Mouse (Mus musculus) cerebellum, adult (tissue): Measurements from ENCODE around the gene Ablim2.

ENCODE experiments used
- ATAC-seq: cut with Nextera tagmentation; 2 replicates; pipeline ENCODE4 v1.9.2; 2017; ENCODE audit warnings: mild to moderate bottlenecking, moderate library complexity, mixed read lengths; ENCODE audit not compliant: insufficient number of reproducible peaks, low FRiP score, low TSS enrichment

Ablim2 gene

DNA sequence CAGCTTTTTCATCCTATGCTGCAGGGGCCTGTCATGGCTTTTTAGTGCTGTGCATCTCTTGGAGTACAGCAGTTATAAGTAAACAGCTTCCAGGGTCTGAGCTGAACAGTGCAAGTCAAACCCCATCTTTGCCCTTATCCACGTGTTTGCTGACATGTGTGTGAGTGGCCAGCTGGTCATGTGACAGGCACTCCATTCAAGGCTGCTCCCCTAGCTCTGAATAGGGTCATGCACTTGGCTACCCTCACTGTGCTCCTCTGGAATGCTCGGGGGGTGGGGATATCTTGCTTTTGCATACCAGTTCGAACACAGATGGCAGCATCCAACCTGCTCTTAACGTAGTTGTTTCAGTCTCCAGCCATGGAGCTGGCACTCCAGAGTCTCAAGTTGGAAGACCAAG, 115.7 kb downstream of the Ablim2 start:
- no peak for ATAC-seq

DNA sequence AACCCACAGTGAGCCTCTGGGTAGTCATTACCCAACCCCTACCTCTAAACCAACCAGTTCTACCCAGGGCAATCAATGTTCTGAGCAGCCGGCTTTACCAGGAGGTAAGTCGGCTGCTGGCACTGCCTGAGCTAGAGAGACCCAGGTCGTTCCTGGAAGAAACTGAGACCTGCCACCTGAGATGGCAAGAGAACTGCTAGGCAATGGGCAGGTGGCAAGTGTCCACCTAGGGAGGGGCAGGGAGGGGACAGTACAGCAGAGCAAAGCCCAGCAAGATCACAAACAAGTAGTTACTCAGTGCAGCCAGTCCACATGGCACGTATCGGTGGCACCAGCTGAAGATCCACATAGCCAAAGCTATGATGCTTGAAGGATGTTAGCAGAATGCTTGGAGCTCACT, 118.6 kb downstream of the Ablim2 start:
- no peak for ATAC-seq

DNA sequence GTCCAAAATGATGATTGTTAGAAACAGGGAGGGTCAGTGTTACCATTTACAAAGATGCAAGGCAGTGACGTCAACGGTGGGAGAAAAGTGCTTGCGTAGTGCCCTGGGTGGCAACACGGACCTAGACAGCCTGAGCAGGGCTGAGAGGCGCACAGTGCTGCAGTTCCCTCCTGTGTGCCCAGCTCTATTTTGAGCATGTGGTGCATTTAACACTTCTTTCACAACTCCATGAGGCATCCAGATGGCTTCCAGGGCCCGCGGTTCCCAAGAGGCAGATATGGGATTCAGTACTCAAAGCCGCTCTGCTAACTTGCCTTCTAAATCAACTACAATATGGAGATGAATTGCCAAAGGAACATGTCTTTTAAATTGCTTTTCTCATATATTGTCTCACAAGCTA, 121.5 kb downstream of the Ablim2 start:
- ATAC-seq: no peak

DNA sequence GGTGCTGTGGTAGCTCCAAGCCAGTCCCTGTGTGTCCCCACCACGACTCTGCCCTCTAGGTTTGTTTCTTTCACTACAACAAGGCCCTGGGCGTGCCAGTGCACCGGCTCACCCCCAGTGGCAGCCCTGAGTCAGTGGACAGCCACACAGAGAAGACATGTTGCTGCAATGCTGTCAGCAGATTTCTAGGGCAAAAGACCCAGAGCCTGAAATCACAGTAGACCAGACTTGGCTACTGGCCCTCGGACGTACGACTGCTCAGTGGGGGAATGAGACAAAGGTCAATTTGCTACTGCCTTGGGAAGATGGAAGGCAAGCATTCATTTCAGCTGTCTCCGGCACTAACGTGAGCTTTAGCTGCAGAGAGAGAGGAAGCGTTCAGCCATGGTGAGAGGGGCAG, 124.7 kb downstream of the Ablim2 start:
- no peak for ATAC-seq

DNA sequence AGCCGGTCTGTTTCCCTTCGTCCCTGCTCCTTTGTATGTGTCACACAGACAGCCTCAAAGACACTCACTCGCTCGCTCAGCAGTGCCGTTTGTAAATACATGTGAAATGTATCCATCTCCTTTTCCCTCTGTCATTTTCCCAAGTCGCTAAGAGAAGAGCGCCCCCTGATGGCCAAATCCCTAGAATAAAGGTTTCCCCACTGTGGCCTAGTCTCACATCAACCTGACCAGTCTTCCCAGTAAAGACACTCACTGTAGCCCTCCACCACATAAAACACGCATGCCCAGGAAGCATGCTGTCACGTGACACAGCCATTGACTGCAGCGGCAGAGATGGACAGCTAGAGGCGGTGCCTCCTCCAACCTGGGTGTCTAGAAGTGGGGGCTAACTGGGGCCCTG, 126.6 kb downstream of the Ablim2 start:
- no peak for ATAC-seq

DNA sequence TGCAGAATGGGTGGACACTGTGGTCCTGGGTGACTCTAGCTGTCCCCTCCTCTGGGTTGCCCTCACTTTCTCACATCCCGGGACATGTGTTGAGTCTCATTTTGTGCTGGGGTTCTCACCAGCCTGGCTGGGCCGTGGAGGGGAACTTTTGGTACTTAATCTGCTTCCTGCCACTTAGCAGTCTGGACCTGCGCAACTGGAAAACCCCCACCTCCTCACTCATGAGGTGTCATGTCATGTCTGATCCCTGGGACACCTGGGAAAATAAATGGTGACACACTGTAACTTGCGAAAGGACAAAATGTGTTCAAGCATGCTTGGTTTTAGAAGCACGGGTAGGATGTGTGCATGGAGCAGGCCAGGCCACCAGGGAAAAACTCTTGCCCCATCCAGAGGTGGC, 127.0 kb downstream of the Ablim2 start:
- ATAC-seq: no peak

DNA sequence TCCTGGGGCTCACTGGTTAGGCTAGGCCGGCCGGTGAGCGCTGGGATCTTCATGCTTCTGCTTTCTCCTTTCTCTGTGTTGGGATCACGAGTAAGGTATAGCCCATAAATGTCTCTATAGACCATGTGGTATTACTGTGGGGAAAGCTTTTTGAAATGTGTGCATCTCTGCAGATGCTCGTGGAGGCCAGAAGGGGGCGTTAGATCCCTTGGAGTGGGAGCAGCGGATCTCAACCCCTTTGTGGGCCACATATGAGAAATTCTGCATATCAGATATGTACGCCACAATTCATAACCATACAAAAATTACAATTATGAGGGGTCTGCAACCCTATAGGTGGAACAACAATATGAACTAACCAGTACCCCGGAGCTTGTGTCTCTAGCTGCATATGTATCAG, 131.3 kb downstream of the Ablim2 start:
- no peak for ATAC-seq

DNA sequence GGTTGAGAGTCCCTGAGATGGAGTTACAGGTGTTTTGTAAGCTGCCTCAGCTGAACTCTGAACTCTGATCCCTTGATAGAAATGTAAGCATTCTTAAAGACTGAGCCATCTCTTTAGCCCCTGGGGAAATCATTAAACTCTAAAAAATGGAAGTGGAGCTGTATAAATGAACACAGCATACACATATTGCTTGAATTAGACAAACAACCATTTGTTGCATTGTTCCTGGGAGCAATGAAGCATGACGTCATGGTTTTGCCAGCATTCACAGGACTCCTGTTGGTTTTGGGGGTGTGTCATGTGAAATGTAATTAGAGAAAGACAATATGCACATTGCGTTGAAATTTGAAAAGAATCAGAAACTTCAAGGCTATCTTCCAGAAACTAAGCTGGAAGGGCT, 132.0 kb downstream of the Ablim2 start:
- ATAC-seq: no peak

DNA sequence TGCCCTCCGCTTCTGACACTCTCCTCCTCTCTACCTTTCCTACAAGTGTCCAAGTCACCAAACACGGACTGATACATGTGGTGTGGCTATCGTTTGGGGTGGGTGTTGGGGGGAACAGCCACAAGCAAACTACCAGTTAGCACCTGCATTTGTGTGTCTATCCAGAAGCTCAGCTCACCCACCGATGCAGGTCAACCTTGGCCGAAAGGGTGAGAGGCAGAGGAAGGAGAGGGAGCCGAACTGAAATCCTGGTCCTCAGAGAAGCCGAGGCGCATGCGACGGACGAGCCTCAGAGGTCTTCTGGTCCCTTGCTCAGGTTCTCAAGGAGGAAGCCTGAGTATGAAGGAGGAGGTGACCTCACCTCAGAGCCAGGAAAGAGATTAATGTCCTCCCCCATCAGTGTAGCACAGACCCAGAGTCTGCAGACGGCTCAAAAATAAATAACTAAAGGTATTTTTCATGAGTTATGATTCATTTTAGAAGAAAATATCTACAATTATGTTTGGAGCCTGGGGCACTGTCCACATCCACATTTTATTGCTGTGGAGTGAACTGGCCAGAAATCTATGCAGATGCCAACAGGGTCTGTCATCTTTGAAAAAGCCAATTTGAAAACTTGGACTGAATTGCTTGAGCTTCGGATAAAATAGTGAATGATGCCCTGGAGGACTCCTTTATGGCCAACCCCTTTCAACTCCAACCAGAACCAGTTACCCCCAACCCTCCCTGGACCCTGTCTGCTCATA, 133.5 kb downstream of the Ablim2 start:
- ATAC-seq: no peak

DNA sequence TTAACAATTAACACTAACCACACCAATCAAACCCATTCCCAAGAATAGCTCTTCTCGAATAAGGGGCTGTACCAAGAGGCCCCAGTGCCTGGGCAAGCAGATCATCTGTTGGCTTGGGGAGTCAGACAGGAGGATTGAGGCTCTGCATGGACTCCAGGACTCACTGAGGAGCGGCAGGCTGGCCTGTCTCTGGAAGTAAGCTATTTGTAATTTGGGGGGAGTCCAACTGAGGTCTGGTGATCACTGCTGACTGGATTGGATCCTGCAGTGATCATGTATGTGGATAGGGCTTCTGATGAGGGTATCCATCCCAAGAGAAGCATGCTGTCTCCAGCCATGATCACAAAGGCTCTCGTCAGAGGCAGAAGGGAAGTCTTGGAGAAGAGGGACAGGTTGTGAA, 134.7 kb downstream of the Ablim2 start:
- no peak for ATAC-seq

DNA sequence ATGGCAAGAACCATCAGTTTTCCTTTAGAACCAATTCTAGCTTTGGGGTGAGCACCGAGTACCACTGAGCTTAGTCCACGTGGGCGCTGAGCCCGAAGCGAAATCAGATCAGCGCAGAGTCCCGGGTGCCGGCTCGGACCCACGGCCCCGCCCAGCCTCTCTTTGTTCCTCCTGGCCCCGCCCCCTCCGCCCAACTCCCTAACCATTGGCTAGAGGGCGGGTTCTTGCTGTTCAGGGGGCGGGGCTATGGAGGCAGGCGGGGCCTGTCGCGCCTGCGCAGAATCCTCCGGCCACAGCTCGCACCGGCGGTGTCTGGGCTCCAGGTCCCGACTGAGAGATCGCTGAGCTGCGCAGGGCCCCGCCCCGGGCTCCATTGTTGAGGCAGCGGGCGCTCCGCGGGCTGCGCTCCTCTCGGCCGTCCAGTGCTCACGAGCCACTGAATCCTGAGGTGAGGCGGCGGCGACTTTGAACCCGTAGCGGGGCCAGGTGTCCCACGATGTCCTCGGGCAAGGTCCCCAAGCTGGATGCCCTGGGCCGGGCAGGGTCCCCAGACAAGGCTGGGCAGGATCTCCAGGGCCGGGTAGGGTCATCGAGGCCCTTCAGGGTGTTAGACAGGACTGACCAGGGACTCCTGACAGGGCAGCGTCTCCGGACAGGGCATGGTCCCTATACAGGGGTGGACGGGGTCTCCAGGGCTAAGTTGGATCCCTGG, 135.6 kb downstream of the Ablim2 start, which contains the start of gene Afap1:
Gene Afap1 (plus strand): TSS at position 227 of the 712 bp plus-strand sequence.
- ATAC-seq: peak; percentile 84

DNA sequence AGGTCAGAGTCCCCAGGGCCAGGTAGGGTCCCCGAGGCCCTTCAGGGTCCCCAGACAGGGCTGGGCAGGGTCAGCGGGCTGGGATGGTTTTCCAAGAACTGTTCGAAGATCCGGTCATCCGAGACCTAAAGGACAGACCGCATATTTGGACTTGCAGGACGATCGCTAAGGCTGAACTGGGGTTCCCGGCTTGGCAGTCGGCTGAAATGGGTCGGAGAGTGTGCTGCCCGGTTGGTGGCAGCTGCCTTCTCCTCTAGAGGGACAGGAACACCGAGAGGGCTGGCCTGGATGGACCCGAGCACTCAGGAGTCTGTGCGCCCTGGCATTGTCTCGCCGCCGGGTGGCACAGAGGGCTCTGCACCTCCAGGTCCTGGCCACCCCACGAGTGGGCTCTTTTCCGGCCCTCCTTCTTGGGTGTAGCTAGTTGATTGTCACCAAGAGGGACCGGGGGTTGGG, 136.2 kb downstream of the Ablim2 start:
- ATAC-seq: peak; percentile 47

DNA sequence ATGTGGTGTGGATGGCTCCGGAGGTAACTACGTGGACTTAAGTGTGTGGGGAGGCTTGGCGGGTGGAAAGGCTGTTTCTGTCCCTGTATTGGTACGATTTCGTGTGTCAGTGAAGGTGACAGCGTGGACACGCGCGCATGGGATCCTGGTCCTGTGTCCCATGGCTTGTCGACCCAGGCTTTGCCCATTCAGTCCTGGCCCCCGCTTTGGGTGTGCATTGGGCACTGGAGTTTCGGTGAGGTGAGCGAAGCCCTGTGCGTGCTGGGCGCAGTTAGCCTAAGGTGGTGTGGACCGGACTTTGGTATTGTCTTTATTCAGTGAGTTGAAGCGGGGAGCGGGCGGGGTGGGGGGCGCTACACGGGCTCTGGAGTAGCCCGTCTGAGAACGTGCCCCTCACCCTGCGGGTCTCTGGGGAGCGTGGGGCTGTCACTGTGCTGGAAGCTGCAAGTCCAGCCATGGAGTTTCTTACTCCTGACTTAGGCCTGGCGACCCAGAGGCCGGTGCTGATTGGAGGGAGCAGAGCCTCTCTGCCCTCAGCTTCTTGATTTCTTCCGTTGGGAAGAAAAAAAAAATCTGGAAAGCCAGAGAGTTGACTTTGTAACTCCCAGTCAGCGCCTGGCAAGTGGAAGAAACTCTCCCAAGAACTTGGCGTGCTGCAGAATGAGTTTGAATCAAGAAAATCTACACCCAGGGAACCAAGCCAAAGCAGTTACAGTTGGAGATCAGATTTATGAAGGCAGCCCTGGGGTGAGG, 136.8 kb downstream of the Ablim2 start:
- no peak for ATAC-seq

DNA sequence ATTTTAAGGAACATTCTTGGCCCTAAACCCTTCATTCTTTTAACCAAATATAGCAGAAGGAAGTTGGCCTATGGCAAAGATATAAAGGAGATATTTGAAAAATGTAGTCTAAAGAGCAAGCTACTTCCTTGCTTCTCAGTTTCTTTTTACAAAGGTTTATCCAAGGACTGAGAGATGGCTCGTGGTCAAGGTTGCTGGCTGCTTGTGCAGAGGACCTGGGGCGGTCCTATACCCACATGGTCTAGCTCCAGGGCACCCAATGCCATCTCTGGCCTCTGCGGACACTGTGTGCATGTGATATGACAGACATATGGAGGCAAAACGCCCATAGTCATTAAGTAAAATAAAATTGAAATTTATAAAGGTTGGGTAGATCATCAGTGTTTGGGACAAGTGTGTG, 138.2 kb downstream of the Ablim2 start:
- ATAC-seq: no peak

DNA sequence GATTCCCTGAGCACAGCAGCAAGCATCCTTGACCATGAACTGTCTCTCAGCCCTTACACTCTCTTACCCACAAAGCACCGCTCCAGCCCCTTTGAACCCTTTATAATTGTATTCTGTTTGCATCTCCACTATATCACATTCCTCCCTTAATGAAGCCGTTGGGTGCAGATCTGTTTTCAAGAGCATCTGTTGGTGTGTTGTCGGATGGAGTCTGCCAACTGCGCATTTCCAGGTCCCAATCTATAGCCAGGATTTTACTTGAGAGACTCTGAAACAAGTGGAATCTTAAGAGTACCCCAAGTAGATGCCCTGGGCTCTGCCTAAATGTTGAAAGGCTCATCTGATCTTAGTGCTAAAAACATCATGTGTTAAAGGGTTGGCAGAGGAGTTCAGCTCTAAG, 138.9 kb downstream of the Ablim2 start:
- ATAC-seq: no peak

DNA sequence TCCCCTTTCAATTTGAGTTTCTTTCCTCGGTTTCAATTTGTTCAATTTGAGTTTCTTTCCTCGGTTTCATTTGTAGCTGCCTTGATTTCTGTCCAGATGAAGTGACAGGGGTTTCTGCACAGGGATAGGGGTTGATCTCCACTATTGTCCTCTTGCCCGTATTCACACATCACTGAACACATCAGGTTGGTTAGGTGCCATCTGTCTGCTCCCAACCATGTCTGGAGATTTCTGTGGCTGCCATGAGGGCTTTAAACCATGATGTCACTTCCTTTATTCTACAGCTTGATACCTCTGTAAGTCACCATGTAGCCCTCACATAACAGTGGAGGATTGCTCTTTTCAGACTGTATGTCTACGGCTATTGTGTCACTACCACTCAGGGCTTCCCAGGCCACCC, 139.5 kb downstream of the Ablim2 start:
- ATAC-seq: no peak

DNA sequence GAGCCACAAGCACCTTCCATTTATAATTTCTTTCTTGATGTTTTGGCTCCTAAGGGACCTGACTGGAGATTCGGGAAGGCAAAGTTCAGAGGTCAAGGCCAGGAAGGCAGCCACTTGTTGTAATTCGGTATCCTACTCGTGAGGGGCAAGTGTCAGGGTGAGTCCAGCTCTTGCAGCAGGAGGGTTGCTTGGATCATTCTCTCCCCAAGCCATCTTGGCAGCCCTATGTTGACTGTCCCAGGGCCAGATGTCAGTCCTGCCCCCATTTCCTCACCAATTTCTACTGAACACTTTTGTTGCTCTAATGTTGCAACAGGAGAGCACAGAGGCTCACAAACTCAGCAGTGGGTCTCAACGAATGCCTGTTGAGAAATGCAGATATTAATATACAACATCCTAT, 140.4 kb downstream of the Ablim2 start:
- ATAC-seq: no peak

DNA sequence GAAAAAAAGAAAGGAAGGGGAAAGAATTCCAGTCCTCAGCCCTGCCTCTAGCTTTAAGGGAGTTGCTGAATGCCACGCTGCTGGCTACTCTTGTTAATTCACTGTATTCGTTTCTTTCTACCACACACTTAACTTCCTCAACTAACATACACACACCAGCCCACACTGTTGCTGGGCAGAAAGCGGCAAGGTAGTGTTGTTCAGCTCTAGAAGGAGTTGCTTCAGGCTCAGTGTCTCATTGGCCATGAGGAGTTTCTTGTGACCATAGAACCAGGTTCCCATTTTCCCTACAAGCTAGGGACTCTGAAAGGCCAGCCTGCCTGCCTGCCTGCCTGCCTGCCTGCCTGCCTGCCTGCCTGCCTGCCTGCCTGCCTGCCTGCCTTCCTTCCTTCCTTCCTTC, 141.3 kb downstream of the Ablim2 start:
- ATAC-seq: no peak

DNA sequence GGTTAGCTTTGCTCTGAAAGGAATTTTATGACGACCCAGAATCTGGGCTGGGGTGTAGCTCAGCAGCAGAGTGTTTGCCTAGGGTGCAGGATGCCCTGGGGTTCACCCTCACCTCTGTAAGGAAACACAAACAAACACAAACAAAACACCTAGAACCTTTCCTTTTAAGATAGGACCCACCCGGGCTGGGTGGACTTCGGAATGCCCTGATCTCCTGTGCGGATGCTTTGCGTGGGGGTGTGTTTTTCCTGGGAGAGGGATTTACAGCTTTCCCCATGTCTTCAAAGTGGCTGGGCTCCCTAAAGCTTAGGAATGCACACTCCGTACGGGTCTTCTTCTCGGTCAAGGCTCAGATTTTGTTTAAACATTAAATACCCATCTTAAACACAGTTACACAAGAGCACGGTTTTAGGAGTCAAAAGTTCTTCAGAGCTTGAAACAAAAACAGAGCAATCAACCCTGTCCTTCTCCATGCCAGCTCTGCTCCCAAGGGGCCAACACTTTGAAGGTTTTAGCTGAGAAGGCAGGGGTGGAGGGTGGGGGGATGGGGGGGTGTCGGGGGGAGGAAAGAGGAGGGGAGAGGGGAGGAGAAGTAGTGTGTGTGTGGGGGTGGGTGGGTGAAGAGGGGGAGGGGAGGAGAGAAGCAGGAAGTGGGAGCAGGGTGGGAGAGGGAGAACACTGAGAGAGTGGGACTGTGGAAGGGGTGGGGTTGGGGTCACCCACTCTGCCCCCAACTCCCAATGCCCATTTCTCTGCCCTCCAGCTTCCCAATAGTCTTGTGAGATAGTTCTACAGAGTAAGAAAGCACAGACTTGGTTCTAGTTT, 142.9 kb downstream of the Ablim2 start:
- ATAC-seq: no peak

DNA sequence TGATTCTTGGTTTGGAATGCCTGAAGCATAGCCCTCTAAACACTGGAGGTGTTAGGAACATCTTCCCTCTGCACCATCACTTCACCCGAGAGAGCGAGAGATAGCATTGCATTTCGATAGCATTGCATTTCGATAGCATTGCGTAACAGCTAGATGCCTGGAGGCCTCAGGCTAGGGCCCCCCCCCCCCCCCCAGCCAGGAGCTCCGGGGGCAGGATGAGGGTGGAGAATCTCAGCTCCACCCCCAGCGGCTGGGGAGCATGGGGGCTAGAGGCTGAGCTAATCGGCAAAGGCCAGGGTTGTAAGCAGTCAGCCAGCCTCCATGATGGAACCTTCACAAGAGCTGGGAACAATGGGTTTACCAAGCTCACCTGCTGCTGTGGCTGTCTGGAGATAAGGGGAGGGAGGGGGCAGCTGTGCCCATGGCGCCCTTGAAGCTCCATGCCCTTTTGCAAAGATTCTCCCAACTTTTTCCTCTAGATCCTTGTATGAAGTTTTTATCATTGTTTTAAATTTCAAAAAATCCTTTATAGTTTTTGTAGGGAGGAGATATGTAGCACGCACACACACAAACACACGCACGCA, 143.6 kb downstream of the Ablim2 start:
- no peak for ATAC-seq
